Comparison of ENCODE assay signal across 8 mouse cellular contexts in genomic region chr11:109030486-109030885, GRCm38 (mm10).
DNase-seq lines count a peak whose midpoint lies in the region; ATAC-seq and TF ChIP-seq lines count a peak whose summit lies in the region.
"Had no signal": no experiment of that assay in that cellular context is flagged by ENCODE, and none has a peak within 500 bp of the region (broad histone marks: within the 10 kb centered on the region; RNA-seq: fewer than 3 reads in every experiment).

No protein-coding gene starts in this region.

- H3K27ac ChIP-seq in kidney, embryonic 14.5 days (ENCODE audit: low read depth, low read length): no peak overlapping the region
- H3K27ac ChIP-seq in cerebellum, adult 2 months (ENCODE audit: insufficient read depth, low read length): no peak overlapping the region
- H3K27ac ChIP-seq in limb, embryonic 10.5 days: no peak overlapping the region
- H3K27ac ChIP-seq: liver, embryonic 15.5 days had no signal

- peak; percentile 67 for TF ChIP-seq CTCF in cerebellum, adult 2 months (IDR thresholded peaks at IDR 0.05; ENCODE audit: borderline replicate concordance, insufficient read depth, low read depth, low read length)

- H3K27me3 ChIP-seq in kidney, embryonic 14.5 days (ENCODE audit: control insufficient read depth, insufficient read depth, low read length): no peaks in the 10 kb centered on the region
- no peaks in the 10 kb centered on the region; the same call in 1 of the 2 replicates for H3K27me3 ChIP-seq in cerebellum, adult 2 months (ENCODE audit: control insufficient read depth, insufficient read depth, low read length)
- peaks cover 8% of the 10 kb centered on the region; the same call in 1 of the 2 replicates for H3K27me3 ChIP-seq in limb, embryonic 10.5 days (ENCODE audit: low read depth, poor library complexity, severe bottlenecking)
- H3K27me3 ChIP-seq: liver, embryonic 15.5 days had no signal

- DNase-seq in kidney, adult 9 months: peak; percentile 58
- peak; percentile 19 for DNase-seq in NIH3T3 (ENCODE audit: low read depth)
- peak; percentile 37 to 49 for DNase-seq in cerebellum, adult 2 months
- peak; percentile 26 to 28 for DNase-seq in gastrocnemius, postnatal 36 days
- DNase-seq in limb, embryonic 10.5 days (ENCODE audit: low spot score): peak; percentile 81
- peak; percentile 57 for DNase-seq in right cerebral cortex, postnatal 14 days

- no peak overlapping the region for H3K4me2 ChIP-seq in kidney, embryonic 14.5 days (replicated peaks; ENCODE audit: low read depth, low read length)
- H3K4me2 ChIP-seq: liver, embryonic 15.5 days had no signal

- no peak for ATAC-seq in kidney, embryonic 14.5 days (ENCODE audit: low FRiP score, low TSS enrichment)

- no peak for TF ChIP-seq POLR2A in cerebellum, adult 2 months (IDR thresholded peaks at IDR 0.05; ENCODE audit: borderline replicate concordance, insufficient read depth, low read length)

- H3K9me3 ChIP-seq in kidney, embryonic 14.5 days (ENCODE audit: control insufficient read depth, low read length): no peaks in the 10 kb centered on the region
- no peaks in the 10 kb centered on the region for H3K9me3 ChIP-seq in limb, embryonic 10.5 days (replicated peaks)
- H3K9me3 ChIP-seq: liver, embryonic 15.5 days had no signal

- H3K36me3 ChIP-seq in kidney, embryonic 14.5 days (ENCODE audit: control insufficient read depth, insufficient read depth, low read length): no peaks in the 10 kb centered on the region
- H3K36me3 ChIP-seq in limb, embryonic 10.5 days: no peaks in the 10 kb centered on the region
- H3K36me3 ChIP-seq: liver, embryonic 15.5 days had no signal

- intact Hi-C loops in gastrocnemius, postnatal 36 days (cut with DNase I): loop anchor here (1.0 to 5.0 kb wide), 2 partner anchors 108 to 583 kb away; no protein-coding TSS in a partner anchor

- WGBS in kidney, embryonic 14.5 days: 28% methylated on average over 3 of the region's 3 CpGs
- 38% methylated on average over 3 of the region's 3 CpGs for WGBS in cerebellum, adult 2 months
- WGBS in limb, embryonic 10.5 days: 24% methylated on average over 3 of the region's 3 CpGs

- no peak overlapping the region for H3K9ac ChIP-seq in kidney, embryonic 14.5 days (ENCODE audit: low read depth, low read length)
- H3K9ac ChIP-seq: liver, embryonic 15.5 days had no signal

- no peak overlapping the region for H3K4me3 ChIP-seq in kidney, embryonic 14.5 days (ENCODE audit: low read length)
- H3K4me3 ChIP-seq in cerebellum, adult 2 months (replicated peaks; ENCODE audit: insufficient read depth, low read depth, low read length): no peak overlapping the region
- no peak overlapping the region for H3K4me3 ChIP-seq in limb, embryonic 10.5 days
- H3K4me3 ChIP-seq: liver, embryonic 15.5 days had no signal

- no peaks in the 10 kb centered on the region for H3K4me1 ChIP-seq in kidney, embryonic 14.5 days (ENCODE audit: control insufficient read depth, insufficient read depth, low read length)
- peaks cover 2% of the 10 kb centered on the region; the same call in 1 of the 2 replicates for H3K4me1 ChIP-seq in cerebellum, adult 2 months (ENCODE audit: control insufficient read depth, insufficient read depth, low read length)
- H3K4me1 ChIP-seq in limb, embryonic 10.5 days: peaks cover 7% of the 10 kb centered on the region
- H3K4me1 ChIP-seq: liver, embryonic 15.5 days had no signal

Comparison
In these comparisons a context has a peak if more than half of its experiments do, and no peak if none do; other contexts are left out.
1. DNase-seq: peak in every context shown above with its lines; median percentile 81 in limb, embryonic 10.5 days; 58 in kidney, adult 9 months; 57 in right cerebral cortex, postnatal 14 days; 43 in cerebellum, adult 2 months; 27 in gastrocnemius, postnatal 36 days; 19 in NIH3T3.